Mouse (Mus musculus) CD4-positive helper T cell, adult 2 months (primary cell): ENCODE data around the gene Olfr213.
"Not testable (repeated sequence)": the region's sequence is repeated elsewhere in the genome, so short reads cannot be mapped to it uniquely, and the experiment has no call there.

Source experiments
- DNase-seq: peaks from one replicate; pipeline ENCODE4 v3.0.0-alpha.2; 2012; ENCODE audit warnings: low read depth, missing footprints, low spot score

The Olfr213 gene

GRCm38 (mm10) chr6:116538156-116538555 lies at the start of gene Olfr213:
TSS of gene Olfr213 (plus strand) at chr6:116538456.
- no peak for DNase-seq

- no peak for DNase-seq
Observed at GRCm38 (mm10) chr6:116488791-116489190, 49.5 kb upstream of the Olfr213 start, which contains the start of gene Olfr211. TSS of gene Olfr211 (plus strand) at chr6:116489091.

GRCm38 (mm10) chr6:116493742-116494141 lies 44.5 kb upstream of the Olfr213 start:
- DNase-seq: no peak

GRCm38 (mm10) chr6:116495960-116496359 lies 42.3 kb upstream of the Olfr213 start:
- no peak for DNase-seq

GRCm38 (mm10) chr6:116506302-116507003 lies 31.8 kb upstream of the Olfr213 start, which contains the start of gene Olfr212:
TSS of gene Olfr212 (plus strand) at chr6:116506516.
- not testable (repeated sequence) for DNase-seq

- DNase-seq: no peak
Observed at GRCm38 (mm10) chr6:116514832-116515231, 23.4 kb upstream of the Olfr213 start.

- DNase-seq: no peak
Observed at GRCm38 (mm10) chr6:116542500-116542899, 4.2 kb downstream of the Olfr213 start.

GRCm38 (mm10) chr6:116550841-116551240 lies 12.6 kb downstream of the Olfr213 start, which contains the start of gene Gm5580:
TSS of gene Gm5580 (plus strand) at chr6:116551141.
- DNase-seq: not testable (repeated sequence)

GRCm38 (mm10) chr6:116553935-116554334 lies 15.7 kb downstream of the Olfr213 start, which contains the start of gene Olfr214:
TSS of gene Olfr214 (plus strand) at chr6:116554235.
- no peak for DNase-seq

GRCm38 (mm10) chr6:116554952-116555351 lies 16.7 kb downstream of the Olfr213 start:
- no peak for DNase-seq

- DNase-seq: peak; percentile 3
Observed at GRCm38 (mm10) chr6:116569834-116570233, 31.6 kb downstream of the Olfr213 start.

- no peak for DNase-seq
Observed at GRCm38 (mm10) chr6:116584095-116584494, 45.8 kb downstream of the Olfr213 start, which contains the start of gene Olfr215. TSS of gene Olfr215 (minus strand) at chr6:116584195.
